Mouse (Mus musculus): ENCODE measurements around the gene Ddrgk1. TPM values are rescaled to one million over a fixed set of nuclear protein-coding genes. Genes with fewer than 3 reads are reported as not detected.

The Ddrgk1 gene
- total RNA-seq (2023) = 100 to 1,000 TPM in 1 of 2 experiments, 10 to 100 TPM in 1; 88.5 to 112 TPM

DNA sequence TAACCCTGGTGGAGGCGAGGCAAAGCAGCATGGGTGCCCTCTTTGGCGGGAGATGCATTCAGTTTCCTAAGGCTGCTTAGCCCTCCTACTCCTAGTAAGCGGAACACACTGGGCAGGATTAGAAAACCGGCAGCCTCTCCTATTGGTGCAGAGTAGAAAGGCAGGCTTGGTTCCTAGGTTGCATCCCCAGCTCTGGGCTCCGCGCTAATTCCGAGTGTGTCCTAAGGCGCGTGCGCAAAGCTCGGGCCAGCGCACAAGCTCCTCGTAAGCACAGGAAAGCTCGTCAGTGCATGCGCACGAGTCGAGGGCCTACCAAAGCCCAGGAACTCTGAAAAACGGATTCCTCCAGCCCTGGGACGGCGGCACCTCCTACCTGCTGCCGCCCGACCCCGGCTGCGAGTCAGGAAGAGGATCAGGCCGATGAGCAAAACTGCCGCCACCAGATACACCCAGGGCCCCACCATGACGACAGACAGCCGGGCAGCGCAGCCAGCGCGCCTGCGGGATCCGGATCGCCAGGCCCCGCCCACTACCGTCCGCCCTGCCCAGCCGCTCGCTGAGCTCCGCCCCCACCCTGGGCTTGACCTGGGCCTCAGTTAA lies at the start of gene Ddrgk1:
Gene Ddrgk1, minus strand, starts transcription at position 558 of the 600 bp plus-strand sequence.

DNA sequence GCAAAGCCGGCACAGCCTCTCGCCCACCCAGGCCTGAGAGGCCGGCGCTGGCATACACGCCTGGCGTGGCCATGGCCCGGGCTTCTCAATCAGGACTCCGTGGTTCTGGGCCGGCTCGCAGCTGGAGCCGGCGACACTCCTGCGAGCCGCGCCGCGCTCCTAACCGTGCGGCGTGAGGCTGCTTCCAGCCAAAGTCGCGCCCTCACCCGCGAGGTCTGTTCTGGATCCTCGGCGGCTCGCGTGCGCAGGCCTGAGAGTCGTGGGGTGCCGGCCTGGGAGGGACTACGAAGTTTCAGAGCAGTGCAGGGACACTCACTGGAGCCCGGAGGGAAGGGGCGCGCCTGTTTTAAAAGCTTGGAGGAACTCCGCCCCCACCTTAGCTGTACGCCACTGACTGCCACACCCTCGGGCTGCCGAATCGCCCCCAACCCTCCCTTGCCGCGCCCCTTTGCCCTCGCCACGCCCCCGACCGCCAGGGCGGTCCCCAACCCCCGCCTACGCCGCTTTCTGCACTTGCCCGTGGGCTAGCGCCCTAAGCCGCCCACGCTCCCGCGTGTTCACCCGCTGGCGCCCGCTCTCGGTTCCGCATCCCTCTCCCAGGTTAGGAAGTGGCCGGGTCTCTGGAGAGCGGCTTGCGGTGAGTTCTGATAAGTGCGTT lies 32.8 kb upstream of the Ddrgk1 start, which contains the start of gene Slc4a11:
Gene Slc4a11, minus strand, starts transcription at position 367 of the 658 bp plus-strand sequence.

DNA sequence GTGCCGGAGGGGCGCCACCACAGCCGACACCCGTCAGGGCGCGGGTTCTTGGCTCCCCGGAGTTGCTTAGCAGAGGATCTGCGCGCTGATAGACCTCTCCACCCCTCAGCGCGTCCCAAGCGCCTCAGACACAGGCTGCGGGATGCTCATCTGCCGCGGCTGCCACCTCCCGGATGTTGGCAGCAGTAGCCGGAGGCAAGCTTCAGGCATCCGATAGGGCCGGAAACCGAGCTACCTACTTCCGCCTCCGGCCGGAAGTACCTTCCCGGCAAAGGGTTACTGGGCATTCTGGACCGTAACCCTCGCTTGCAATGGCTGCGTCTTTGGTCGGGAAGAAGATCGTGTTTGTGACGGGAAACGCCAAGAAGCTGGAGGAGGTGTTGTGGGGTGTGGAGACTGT lies 3.1 kb upstream of the Ddrgk1 start, which contains the start of gene Itpa:
Gene Itpa, plus strand, starts transcription at position 52 of the 400 bp plus-strand sequence.

DNA sequence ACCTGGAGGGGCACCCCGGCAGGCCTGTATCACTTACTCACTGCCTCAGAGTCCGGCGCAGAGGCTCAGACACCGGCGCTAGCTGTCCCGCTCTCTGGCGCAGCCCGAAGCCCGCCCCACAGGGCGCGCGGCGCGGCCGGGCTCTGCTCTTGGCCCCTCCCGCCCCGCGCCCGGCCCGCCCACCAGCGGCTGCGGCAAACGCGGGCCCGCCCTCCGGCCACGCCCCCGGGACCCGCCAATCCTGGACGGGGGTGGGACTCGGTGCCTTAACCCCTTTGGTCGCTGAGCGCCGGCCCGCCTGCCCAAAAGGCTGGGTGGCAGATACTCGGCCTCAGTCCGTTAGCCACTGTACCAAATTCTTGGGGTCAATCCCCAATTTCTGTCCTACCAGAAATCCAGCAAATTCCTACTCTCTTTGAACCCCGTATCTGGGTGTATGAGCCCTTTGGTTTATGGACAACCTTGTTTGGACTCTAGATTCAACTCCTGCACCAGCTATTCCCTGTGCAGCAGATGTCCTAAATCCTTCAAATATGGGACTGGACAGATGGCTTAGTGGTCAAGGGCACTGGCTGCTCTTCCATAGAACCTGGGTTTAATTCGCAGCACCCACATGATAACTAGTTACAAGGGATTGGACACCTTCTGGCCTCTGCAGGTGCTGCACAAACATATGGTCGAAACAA lies 21.6 kb downstream of the Ddrgk1 start, which contains the start of gene Lzts3:
Gene Lzts3, minus strand, starts transcription at position 120 of the 686 bp plus-strand sequence.

DNA sequence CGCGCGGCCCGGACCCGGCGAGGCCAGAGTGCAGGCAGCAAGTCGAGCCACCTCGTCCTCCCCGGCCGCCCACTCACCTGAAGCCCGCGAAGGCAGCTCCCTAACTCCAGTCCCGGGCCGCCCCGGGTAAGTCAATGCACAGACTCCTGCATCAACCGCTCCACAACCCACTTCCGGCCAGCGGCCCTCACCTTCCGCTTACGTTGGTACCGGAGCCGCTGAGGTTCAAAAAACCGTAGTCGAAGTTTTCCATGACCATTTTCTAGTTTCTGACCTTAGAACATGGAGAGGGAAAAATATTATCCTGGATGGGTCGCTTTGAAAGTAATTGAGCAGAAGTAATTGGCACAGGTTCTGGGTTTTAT lies 34.6 kb downstream of the Ddrgk1 start, which contains the start of the genes Fastkd5 and Ubox5:
Gene Fastkd5, minus strand, starts transcription at position 189 of the 365 bp plus-strand sequence.
Gene Ubox5, minus strand, starts transcription at position 200 of the 365 bp plus-strand sequence.

Other genes starting within 250 kb of the Ddrgk1 start
- 100 to 1,000 TPM in 1 of 2 experiments, 10 to 100 TPM in 1; 92.6 to 114 TPM for gene Vps16, start 240.3 kb downstream of the Ddrgk1 start, total RNA-seq (2023)
- gene Pced1a, start 240.0 kb downstream of the Ddrgk1 start, total RNA-seq (2023) = 10 to 100 TPM; 32.7 to 35.1 TPM
- 100 to 1,000 TPM; 114 to 127 TPM for gene Ptpra, start 214.4 kb downstream of the Ddrgk1 start, total RNA-seq (2023)
- gene Mrps26, start 100.9 kb downstream of the Ddrgk1 start, total RNA-seq (2023) = 10 to 100 TPM; 26.0 to 32.2 TPM
- not detected for gene Oxt, start 88.5 kb downstream of the Ddrgk1 start, total RNA-seq (2023)
- not detected for gene Avp, start 82.1 kb downstream of the Ddrgk1 start, total RNA-seq (2023)
- gene Fastkd5, start 34.6 kb downstream of the Ddrgk1 start, total RNA-seq (2023) = 1 to 10 TPM; 4.6 to 5.7 TPM
- gene Ubox5, start 34.6 kb downstream of the Ddrgk1 start, total RNA-seq (2023) = 1 to 10 TPM; 4.0 to 4.6 TPM
- 1 to 10 TPM; 1.8 to 2.1 TPM for gene Lzts3, start 21.9 kb downstream of the Ddrgk1 start, total RNA-seq (2023)
- gene Itpa, start 3.0 kb upstream of the Ddrgk1 start, total RNA-seq (2023) = 10 to 100 TPM; 12.2 to 12.8 TPM
- gene Slc4a11, start 32.9 kb upstream of the Ddrgk1 start, total RNA-seq (2023) = under 1 TPM; 0.36 to 0.63 TPM
- gene 4930402H24Rik, start 241.7 kb upstream of the Ddrgk1 start, total RNA-seq (2023) = 10 to 100 TPM in 1 of 2 experiments, 1 to 10 TPM in 1; 9.6 to 13.7 TPM
- gene Atrn, start 241.8 kb upstream of the Ddrgk1 start, total RNA-seq (2023) = 10 to 100 TPM; 17.6 to 20.6 TPM

Data from monocyte, adult 59 days (primary cell).